Mouse (Mus musculus): ENCODE data around the gene Ptcd2. TPM values are rescaled to one million over a fixed set of nuclear protein-coding genes. Genes with fewer than 3 reads are reported as not detected.

Ptcd2 gene
- 47.3 and 48.8 TPM in 2 replicates for polyA plus RNA-seq (2014; fragmentation: Nextera tagmentation; extraction: Ambion mirVana)

- ATAC-seq (ENCODE audit: insufficient read depth) (peak; percentile 99), DNase-seq (peak; percentile 98)
- peak within 1 kb of the TSS; percentile 88 for H3K27ac ChIP-seq (ENCODE audit: low read depth)
- H3K4me1 ChIP-seq (ENCODE audit: insufficient read depth) = peaks cover 7% of the 10 kb centered on the region
- no peak for TF ChIP-seq CTCF (IDR thresholded peaks at IDR 0.05; ENCODE audit: low read depth)
- peak within 1 kb of the TSS; percentile 86 for H3K9ac ChIP-seq
- no peaks in the 10 kb centered on the region for H3K27me3 ChIP-seq (ENCODE audit: insufficient read depth, low read length)
- H3K4me3 ChIP-seq (ENCODE audit: low read depth, low read length) = peak within 1 kb of the TSS; percentile 93
- H3K4me2 ChIP-seq = peak within 1 kb of the TSS; percentile 66
- H3K36me3 ChIP-seq (ENCODE audit: insufficient read depth) = peaks cover 43% of the 10 kb centered on the region
- 1% methylated on average over 39 of the region's 39 CpGs for WGBS
- H3K9me3 ChIP-seq (ENCODE audit: low read depth, low read length) = no peaks in the 10 kb centered on the region
These were observed at the start of gene Ptcd2, which contains the start of gene Mrps27 for GRCm38 (mm10) chr13:99344599-99345575. Ptcd2 (minus strand) TSS chr13:99344705. Mrps27 (plus strand) TSS chr13:99344786.

- no peaks in the 10 kb centered on the region for H3K36me3 ChIP-seq (ENCODE audit: insufficient read depth)
- DNase-seq (no peak), ATAC-seq (ENCODE audit: insufficient read depth) (no peak)
- no peak overlapping the region for H3K9ac ChIP-seq
- H3K4me1 ChIP-seq (ENCODE audit: insufficient read depth) = no peaks in the 10 kb centered on the region
- no peak for TF ChIP-seq CTCF (IDR thresholded peaks at IDR 0.05; ENCODE audit: low read depth)
- H3K27ac ChIP-seq (ENCODE audit: low read depth) = no peak overlapping the region
- H3K9me3 ChIP-seq (ENCODE audit: low read depth, low read length) = no peaks in the 10 kb centered on the region
- no peak overlapping the region for H3K4me2 ChIP-seq
- H3K4me3 ChIP-seq (ENCODE audit: low read depth, low read length) = no peak overlapping the region
- no peaks in the 10 kb centered on the region for H3K27me3 ChIP-seq (ENCODE audit: insufficient read depth, low read length)
- 81% methylated on average over 3 of the region's 3 CpGs for WGBS
These were observed 48.6 kb upstream of the Ptcd2 start for GRCm38 (mm10) chr13:99393128-99393527.

GRCm38 (mm10) chr13:99391417-99391816 lies 46.9 kb upstream of the Ptcd2 start:
- Histone ChIP-seq H3K27me3 (ENCODE audit: insufficient read depth, low read length) (no peaks in the 10 kb centered on the region), H3K9me3 (ENCODE audit: low read depth, low read length) (no peaks in the 10 kb centered on the region), H3K36me3 (ENCODE audit: insufficient read depth) (no peaks in the 10 kb centered on the region), H3K27ac (ENCODE audit: low read depth) (no peak overlapping the region), H3K4me1 (ENCODE audit: insufficient read depth) (no peaks in the 10 kb centered on the region), H3K4me3 (ENCODE audit: low read depth, low read length) (no peak overlapping the region), H3K4me2 (no peak overlapping the region), H3K9ac (no peak overlapping the region)
- no peak for TF ChIP-seq CTCF (IDR thresholded peaks at IDR 0.05; ENCODE audit: low read depth)
- 87% methylated on average over 3 of the region's 3 CpGs for WGBS
- no peak for ATAC-seq (ENCODE audit: insufficient read depth)
- no peak for DNase-seq

- ATAC-seq (ENCODE audit: insufficient read depth) (0 out of 2 replicates have a peak, but pooled peaks have one; percentile 38), DNase-seq (no peak)
- Histone ChIP-seq H3K4me3 (ENCODE audit: low read depth, low read length) (no peak overlapping the region), H3K27me3 (ENCODE audit: insufficient read depth, low read length) (no peaks in the 10 kb centered on the region), H3K36me3 (ENCODE audit: insufficient read depth) (no peaks in the 10 kb centered on the region), H3K27ac (ENCODE audit: low read depth) (no peak overlapping the region; the same call in 1 of the 2 replicates), H3K9ac (no peak overlapping the region), H3K4me1 (ENCODE audit: insufficient read depth) (no peaks in the 10 kb centered on the region), H3K4me2 (no peak overlapping the region), H3K9me3 (ENCODE audit: low read depth, low read length) (no peaks in the 10 kb centered on the region)
- WGBS = 71% methylated on average over 7 of the region's 7 CpGs
- TF ChIP-seq CTCF (IDR thresholded peaks at IDR 0.05; ENCODE audit: low read depth) = no peak
These were observed 43.7 kb upstream of the Ptcd2 start for GRCm38 (mm10) chr13:99387901-99388811.

GRCm38 (mm10) chr13:99386341-99386740 lies 41.8 kb upstream of the Ptcd2 start:
- ATAC-seq (ENCODE audit: insufficient read depth) = no peak
- Histone ChIP-seq H3K27me3 (ENCODE audit: insufficient read depth, low read length) (no peaks in the 10 kb centered on the region), H3K4me2 (no peak overlapping the region), H3K4me1 (ENCODE audit: insufficient read depth) (no peaks in the 10 kb centered on the region), H3K9me3 (ENCODE audit: low read depth, low read length) (no peaks in the 10 kb centered on the region), H3K4me3 (ENCODE audit: low read depth, low read length) (no peak overlapping the region), H3K27ac (ENCODE audit: low read depth) (no peak overlapping the region), H3K9ac (no peak overlapping the region), H3K36me3 (ENCODE audit: insufficient read depth) (peaks cover 3% of the 10 kb centered on the region; the same call in 1 of the 2 replicates)
- TF ChIP-seq CTCF (IDR thresholded peaks at IDR 0.05; ENCODE audit: low read depth) = no peak
- no peak for DNase-seq
- 79% methylated on average over 7 of the region's 7 CpGs for WGBS

- no peak overlapping the region for H3K27ac ChIP-seq (ENCODE audit: low read depth)
- H3K4me2 ChIP-seq = no peak overlapping the region
- H3K27me3 ChIP-seq (ENCODE audit: insufficient read depth, low read length) = no peaks in the 10 kb centered on the region
- DNase-seq (no peak), ATAC-seq (ENCODE audit: insufficient read depth) (peak; percentile 47; the same call in 1 of the 2 replicates)
- H3K4me3 ChIP-seq (ENCODE audit: low read depth, low read length) = no peak overlapping the region
- no peak overlapping the region for H3K9ac ChIP-seq
- H3K4me1 ChIP-seq (ENCODE audit: insufficient read depth) = no peaks in the 10 kb centered on the region
- WGBS = 85% methylated on average over 6 of the region's 6 CpGs
- peaks cover 6% of the 10 kb centered on the region; the same call in 1 of the 2 replicates for H3K36me3 ChIP-seq (ENCODE audit: insufficient read depth)
- no peak for TF ChIP-seq CTCF (IDR thresholded peaks at IDR 0.05; ENCODE audit: low read depth)
- no peaks in the 10 kb centered on the region for H3K9me3 ChIP-seq (ENCODE audit: low read depth, low read length)
These were observed 41.4 kb upstream of the Ptcd2 start for GRCm38 (mm10) chr13:99385911-99386310.
